Mouse (Mus musculus) left cerebral cortex, adult 9 months (tissue): ENCODE results near the gene Dnase1l1.

Experiments
- DNase-seq, 2 experiments: peaks; one replicate each; pipeline ENCODE4 v3.0.0; 2022; ENCODE audit warnings: low spot score in 2 of 2

The Dnase1l1 gene

DNA sequence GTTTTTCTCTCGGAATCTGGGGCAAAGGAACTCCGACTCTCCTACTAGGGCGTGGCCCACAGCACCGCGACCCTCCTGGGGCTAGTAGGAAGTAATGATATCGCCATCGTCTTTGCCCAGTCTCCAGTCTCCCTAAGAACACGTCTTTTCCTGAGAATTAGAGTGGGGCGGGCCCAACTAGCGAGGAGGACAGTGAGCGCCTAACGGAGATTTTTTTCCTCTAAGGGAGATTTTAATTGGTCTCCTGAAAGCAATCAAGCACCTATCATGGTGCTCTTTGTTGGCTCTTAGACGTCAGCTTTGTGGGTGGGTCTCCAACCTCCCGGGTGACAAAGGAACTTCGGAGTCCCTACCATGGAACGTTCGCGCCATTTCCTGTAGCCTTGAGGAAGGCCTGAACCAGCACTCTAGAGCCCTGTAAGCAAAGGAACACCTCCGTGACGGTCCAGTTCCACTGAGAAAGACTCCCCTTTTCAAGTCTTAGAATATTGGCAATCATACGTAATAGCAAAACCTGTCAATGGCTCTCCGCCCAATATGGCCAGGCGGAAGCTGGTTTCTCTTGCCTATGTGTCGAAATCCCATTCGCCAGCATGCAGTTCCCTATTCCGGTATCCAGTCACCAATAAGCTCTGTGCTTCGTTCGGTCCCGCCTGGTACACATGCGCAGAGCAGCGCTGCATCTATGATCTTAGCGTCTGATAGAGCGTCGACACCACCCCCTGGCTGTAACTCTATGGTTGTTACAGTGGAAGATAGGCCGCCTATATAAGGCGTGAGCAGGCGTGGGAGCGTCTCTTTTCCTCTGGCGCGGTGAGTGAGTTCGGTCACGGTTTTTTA, 11.9 kb downstream of the Dnase1l1 start, which contains the start of gene Rpl10:
Gene Rpl10, plus strand, starts transcription at position 751 of the 840 bp plus-strand sequence.
- peak; percentile 94 to 95 for DNase-seq

DNA sequence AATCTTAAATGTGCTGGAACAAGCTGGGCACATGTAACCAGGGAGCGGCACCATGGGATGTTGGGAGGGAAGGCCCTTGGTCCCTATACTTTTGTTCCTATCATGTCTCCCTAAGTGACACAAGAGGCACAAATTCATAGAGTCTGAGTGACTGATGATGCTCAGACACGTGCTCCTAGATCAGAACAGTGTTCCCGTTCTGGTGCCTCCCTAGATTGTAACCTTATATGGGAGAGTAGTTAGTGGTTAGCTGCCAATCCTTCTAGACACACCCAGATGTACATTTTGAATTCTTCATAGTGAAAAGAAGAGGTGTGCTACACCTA, 12.4 kb downstream of the Dnase1l1 start:
- DNase-seq, result no peak

DNA sequence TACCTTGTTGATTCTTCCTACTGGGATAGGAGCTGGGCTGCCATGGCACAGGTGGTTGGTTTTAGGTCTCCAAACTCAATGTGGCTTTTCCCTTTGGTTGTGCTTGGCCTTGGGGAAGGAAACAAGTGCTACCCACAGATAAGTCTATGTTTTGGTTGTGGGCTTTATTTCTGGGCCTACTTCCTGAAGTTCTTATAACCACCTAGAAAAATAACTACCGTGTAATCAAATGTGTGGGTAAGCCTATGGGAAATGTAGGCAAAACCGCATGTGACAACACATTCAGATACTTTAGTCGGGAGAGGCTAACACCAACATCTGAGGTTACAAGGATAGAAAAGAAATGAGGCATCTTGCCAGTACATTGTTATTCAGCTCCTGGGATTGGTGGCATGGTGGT, 24.4 kb downstream of the Dnase1l1 start:
- no peak for DNase-seq

DNA sequence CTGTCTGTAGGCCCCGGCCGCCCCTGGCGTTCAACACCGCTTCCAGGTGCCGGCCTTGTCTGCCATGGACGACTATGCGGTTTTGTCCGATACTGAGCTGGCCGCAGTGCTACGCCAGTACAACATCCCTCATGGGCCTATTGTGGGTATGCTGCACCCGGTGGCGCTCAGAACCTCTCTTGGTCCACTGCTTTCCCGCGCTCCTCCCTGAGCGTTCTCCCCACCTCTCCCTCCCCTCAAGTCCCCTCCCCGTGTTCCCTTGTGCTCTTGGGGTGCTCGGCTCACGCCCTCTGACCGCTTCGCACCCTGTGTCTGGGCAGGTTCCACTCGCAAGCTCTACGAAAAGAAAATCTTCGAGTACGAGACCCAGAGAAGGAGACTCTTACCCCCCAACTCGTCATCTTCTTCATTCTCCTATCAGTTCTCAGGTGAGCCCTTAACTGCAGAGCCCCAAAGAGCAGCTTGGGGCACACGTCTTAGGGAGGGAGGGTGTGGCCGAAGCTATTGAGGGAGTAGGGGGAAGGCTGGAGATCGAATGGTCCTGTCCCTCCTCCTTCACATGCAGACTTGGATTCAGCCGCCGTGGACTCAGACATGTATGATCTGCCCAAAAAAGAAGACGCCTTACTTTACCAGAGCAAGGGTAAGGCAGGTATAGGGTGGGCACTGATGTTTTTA, 27.1 kb downstream of the Dnase1l1 start:
- DNase-seq, result no peak

DNA sequence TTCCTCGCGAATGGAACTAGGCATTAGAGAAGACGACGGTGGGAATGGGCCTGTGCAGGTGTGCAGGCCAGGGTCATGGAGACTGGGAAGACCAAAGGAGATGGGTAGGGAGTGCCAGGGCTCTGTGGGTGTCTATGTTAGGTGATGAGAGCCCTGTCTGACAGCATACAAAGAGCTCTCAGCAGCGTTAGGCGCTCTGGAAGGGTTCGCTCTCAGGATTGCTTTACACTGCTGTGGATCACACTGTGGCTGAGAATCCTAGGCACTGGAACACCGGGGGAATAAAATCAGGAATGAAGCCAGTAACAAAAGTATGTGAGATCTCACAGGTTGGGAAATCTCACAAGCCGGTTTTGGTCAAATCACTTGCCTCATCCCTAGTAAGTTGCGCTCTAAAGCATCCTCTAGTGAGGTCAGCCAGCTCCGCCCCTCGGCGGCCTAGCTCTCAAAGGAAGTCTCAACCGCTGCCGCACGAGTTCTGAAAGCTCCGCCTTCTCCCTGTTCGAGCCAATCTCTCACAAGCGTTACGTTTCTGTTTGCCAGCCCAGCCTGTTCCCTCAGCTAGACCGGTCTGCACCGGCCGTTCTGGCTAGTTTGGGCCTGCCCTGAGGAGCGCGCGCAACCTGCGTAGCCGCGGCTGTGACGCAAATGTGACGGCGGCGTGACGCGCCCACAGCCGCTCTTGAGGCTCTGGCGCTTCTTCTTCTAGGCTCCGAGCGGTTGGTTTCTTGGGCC, 27.8 kb downstream of the Dnase1l1 start, which contains the start of gene Emd:
Gene Emd, plus strand, starts transcription at position 535 of the 735 bp plus-strand sequence.
- peak; percentile 80 to 90 for DNase-seq

DNA sequence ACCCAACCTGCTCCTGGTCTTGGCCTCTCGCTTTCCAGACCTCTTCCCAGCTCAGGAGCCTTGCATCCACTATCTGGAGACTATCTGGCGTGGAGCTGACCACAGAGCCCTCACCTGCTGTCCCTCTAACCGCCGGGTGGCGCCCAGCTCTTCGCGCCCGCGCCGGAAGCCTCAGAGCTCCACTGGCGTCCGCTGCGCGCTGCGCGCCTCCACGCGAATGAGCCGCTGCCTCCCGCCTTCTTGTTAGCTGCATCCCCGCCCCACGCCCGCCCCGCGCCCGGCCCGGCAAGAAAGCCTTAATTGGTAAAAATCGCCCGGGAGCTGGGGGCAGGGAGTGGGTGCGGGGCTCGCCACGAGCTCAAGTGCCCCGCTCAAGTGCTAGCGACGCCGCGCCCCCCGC, 32.5 kb downstream of the Dnase1l1 start, which contains the start of gene Flna:
Gene Flna, minus strand, starts transcription at position 206 of the 400 bp plus-strand sequence.
- peak in 1 of 2 experiments; percentile 51 for DNase-seq

DNA sequence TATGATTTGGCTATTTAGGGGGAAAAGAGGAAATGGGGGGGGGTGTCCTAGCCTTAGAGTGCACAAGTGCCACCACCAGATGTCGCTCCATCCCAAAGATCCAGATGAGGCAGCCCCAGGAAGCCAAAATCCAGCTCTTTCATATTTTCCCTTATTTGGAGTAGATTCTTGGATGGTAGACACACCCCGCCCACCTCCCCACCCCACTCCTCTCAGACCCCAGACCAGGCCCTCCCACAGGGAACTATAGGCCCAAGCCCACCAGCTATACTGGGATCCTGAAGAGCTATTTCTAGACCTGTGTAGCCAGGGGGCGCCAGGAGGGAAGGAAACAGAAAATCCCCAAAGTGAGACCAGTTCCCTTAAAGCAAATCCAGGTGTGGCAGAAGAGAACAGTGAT, 33.5 kb downstream of the Dnase1l1 start:
- DNase-seq, result peak in 1 of 2 experiments; percentile 51

DNA sequence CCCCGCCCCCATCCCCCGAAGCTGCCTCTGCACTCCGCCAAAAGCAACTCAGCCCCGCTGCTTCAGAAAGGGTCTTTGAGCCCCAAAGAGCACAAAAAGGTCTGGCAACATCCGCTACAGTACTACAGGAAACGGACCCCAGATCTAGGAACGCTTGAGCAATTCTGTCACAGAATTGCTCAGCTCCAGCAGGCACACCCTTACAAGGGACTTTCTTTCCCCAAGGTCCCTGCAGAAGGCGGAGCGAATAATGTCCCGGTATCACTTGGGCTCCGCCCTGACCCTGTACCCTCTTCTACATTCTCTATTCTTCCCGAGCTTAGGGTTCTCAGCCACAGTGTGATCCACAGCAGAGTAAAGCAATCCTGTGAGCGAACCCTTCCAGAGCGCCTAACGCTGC, 35.4 kb downstream of the Dnase1l1 start:
- DNase-seq, result no peak

DNA sequence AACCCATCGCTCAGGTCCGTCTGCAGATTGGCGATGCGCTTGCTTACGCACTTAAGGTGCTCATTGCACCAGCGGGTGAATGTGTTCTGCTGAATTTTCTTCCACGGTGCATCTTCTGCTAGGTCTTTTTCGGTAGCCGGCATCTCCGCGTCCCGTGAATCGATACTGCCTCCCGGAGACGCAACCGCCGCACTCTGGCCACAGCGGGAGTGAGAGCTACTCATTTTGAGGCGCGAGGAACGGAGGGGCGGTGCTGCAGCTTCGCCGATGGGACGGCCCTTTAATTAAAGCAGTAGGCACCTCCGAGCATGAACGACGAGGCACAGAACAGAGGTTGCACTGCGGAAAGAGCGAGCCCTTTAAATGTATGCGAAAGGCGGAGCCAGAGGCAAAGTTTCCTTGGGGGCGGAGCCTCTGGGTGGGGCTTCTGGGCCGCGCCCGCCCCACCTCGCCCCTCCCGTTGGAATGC, 35.9 kb downstream of the Dnase1l1 start:
- peak; percentile 80 to 88 for DNase-seq

DNA sequence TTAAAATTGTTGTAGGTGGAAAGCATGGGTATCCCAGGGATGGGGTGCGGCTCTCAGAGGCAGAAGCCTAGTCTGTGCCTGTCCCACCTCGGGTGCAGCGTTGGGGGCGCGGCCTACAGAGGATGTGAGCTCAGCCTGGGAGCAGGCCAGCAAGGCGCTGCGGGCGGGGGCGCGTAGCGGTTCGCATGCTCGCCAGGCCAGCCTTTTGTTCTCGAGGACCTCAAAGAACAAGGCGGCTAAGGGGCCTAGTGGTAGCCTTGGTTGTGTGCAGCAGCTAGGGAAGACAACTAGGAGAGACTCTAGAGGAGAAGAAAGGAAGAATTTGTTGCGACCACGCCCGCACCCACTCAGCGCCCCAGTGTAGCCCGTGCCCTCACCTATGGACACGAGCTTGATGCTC, 36.5 kb downstream of the Dnase1l1 start:
- DNase-seq, result peak; percentile 19 to 62

DNA sequence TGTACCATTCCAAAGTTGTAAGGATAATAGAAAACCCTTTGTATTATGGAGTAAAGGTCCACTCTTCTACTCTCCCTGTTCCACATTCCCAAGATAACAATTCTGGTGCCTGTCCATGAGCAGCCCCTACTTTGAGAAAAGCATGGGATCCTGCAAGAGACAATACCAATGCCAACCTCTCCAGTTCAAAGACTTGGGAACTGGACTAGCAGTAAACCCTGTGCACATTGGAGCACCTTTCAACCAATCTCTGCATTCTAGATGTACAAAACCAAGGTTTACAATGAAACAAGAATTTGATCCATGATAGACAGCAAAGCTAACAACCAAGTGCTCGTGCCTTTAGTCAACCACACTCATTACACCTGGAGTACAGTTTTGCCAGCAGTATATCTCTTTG, 37.0 kb downstream of the Dnase1l1 start:
- no peak for DNase-seq

DNA sequence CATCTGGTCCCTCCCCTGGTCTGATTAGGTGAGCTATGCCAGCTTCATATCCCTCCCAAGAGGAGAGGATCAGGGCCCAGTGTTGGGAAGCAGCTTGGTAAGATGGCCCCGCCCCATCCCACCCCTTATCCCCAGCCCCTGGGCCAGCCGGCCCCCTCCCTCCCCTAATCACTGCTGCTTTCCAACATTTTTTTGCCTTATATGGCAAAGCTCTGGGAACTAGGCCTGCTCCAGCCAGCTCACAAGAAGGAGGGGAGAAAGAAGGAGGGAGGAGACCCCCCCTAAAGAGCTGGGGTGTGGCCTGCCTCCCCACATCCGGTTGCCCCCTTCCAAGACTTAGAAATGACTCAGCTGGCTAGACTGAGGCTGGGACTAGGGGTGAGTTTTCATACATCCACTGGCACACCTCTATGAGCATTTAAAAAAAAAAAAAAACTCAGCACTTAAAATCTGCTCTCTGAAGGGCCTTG, 37.5 kb downstream of the Dnase1l1 start:
- DNase-seq, result no peak

DNA sequence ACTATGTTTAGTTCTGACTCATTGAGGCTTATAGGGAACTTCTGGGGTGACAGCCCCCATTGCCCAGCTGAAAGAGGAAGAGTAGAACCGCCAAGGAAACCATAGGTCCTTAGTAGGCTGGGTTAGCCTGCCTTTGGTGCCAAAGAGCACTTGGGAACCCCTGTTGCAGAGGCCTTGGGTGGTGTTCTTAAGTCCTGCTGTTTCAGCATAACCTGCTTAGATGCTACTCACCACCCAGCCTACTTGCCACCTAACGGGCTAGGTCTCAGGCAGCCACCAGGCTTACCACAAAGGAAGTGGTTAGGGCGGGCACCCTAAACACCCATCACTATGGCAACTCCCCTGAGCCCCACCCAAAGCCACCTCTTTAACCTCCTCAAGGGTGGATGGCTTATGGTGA, 38.3 kb downstream of the Dnase1l1 start:
- DNase-seq, result no peak

DNA sequence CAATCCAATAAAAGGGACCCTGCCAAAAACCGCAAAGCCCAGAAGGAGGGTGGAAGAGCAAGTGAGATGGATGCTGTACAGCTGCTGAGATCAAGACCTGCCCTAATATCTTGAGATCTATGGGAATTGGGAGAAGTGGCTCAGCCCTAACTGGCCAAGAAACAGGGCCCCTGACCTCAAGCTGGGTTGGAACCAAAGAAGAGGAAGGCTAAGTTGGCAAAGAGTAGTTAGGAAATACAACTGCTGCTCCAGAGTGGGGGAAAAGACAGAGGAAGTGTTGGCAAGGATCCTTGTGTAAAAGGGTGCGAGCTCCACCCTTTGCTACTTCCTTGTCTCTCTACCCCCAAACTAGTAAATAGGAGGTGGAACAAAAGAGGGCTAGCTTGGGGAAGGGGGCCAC, 38.7 kb downstream of the Dnase1l1 start:
- DNase-seq, result no peak

DNA sequence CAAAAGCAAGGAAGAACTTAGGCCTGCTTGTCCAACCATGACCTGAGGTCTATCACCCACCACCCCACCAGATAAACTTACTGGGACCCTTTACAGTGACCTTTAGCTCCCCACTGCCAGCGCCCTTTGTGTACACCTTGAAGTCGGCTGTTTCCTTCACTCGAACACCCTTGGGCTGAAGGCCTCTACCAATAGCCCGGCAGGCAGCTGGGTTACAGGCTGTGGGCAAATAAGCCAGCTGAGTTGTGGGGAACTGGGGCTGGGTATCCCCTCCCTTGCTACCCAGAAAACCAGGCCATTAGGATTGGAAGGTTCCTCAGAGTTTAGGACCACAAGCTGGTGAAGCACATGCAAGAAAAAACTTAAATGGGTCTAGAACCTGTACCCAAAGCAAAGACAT, 41.8 kb downstream of the Dnase1l1 start:
- DNase-seq, result no peak

DNA sequence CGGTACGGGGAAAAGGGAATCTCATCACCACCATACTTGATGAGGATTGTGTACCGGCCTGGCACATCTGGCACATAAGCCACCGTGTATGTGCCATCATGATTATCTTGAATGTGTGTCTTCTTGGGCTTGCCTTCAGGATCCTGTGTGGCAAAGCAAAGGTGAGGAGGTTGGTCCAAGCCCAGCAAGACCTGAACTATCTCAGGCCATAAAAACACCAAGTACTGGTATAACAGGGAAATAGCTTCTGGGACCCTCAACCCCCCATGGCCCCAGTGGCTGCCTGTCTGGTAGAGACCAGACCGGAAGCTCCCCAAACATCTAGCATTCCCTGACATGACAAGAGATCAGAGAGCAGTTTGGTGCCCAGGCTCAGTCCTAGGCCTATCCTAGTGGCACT, 48.9 kb downstream of the Dnase1l1 start:
- DNase-seq, result no peak

DNA sequence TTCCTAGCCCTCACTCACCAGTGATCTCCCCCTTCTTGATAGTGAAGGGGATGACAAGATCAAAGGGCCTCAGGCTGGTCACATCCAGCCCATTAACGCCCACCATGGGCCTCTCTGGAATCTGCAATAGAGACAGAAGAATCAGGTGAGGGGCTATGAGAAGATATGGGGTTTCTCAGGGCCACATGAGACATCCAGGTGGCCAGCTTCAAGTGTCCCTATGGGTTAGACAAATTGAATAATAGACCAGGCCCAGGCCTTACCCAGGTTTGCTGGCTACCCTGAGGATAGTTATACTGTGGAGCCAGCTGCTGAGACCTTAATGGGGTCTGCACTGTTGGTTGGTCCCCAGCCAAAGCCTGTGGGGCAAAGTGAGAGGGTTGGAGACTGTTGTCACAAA, 52.1 kb downstream of the Dnase1l1 start:
- DNase-seq, result no peak
